Mouse (Mus musculus) thymus, postnatal 14 days (tissue): ENCODE results near the gene Eps15l1.

Source experiments
- DNase-seq: peaks from one replicate; pipeline ENCODE4 v3.0.0; 2021

Gene Eps15l1

GRCm38 (mm10) chr8:72318801-72319322, 102.4 kb downstream of the Eps15l1 start, which contains the start of gene Klf2:
Gene Klf2, plus strand, starts transcription at chr8:72319033.
- DNase-seq: peak; percentile 94

GRCm38 (mm10) chr8:72317741-72318301, 103.4 kb downstream of the Eps15l1 start:
- DNase-seq: no peak

- DNase-seq: no peak
Observed at GRCm38 (mm10) chr8:72316053-72316695, 105.1 kb downstream of the Eps15l1 start.

GRCm38 (mm10) chr8:72312926-72313518, 108.2 kb downstream of the Eps15l1 start:
- DNase-seq: peak; percentile 73

GRCm38 (mm10) chr8:72310849-72311506, 110.3 kb downstream of the Eps15l1 start:
- DNase-seq: peak; percentile 37

- DNase-seq: no peak
Observed at GRCm38 (mm10) chr8:72308276-72308675, 113.0 kb downstream of the Eps15l1 start.

GRCm38 (mm10) chr8:72306913-72307312, 114.3 kb downstream of the Eps15l1 start:
- DNase-seq: no peak

GRCm38 (mm10) chr8:72305210-72305905, 115.9 kb downstream of the Eps15l1 start, which contains the start of gene Gm10282:
Gene Gm10282, minus strand, starts transcription at chr8:72305260.
- no peak for DNase-seq

GRCm38 (mm10) chr8:72303633-72304032, 117.6 kb downstream of the Eps15l1 start:
- DNase-seq: peak; percentile 38

GRCm38 (mm10) chr8:72302986-72303612, 118.2 kb downstream of the Eps15l1 start:
- no peak for DNase-seq

- no peak for DNase-seq
Observed at GRCm38 (mm10) chr8:72301497-72301896, 119.8 kb downstream of the Eps15l1 start.

GRCm38 (mm10) chr8:72300654-72301400, 120.4 kb downstream of the Eps15l1 start:
- no peak for DNase-seq

- DNase-seq: no peak
Observed at GRCm38 (mm10) chr8:72298928-72299327, 122.3 kb downstream of the Eps15l1 start.

GRCm38 (mm10) chr8:72296561-72296960, 124.7 kb downstream of the Eps15l1 start:
- DNase-seq: no peak

GRCm38 (mm10) chr8:72295679-72296078, 125.6 kb downstream of the Eps15l1 start:
- peak; percentile 67 for DNase-seq

GRCm38 (mm10) chr8:72295125-72295524, 126.1 kb downstream of the Eps15l1 start:
- no peak for DNase-seq

GRCm38 (mm10) chr8:72293309-72293708, 128.0 kb downstream of the Eps15l1 start:
- DNase-seq: no peak

- DNase-seq: no peak
Observed at GRCm38 (mm10) chr8:72291104-72291503, 130.2 kb downstream of the Eps15l1 start.
